Mouse (Mus musculus): ENCODE measurements at regions not wholly inside any gene's neighbourhood (a gene's known extent, or its start where the extent isn't known, plus 50 kb on each side); places are given as distances from the start of the nearest gene placed in this dataset.

DNA sequence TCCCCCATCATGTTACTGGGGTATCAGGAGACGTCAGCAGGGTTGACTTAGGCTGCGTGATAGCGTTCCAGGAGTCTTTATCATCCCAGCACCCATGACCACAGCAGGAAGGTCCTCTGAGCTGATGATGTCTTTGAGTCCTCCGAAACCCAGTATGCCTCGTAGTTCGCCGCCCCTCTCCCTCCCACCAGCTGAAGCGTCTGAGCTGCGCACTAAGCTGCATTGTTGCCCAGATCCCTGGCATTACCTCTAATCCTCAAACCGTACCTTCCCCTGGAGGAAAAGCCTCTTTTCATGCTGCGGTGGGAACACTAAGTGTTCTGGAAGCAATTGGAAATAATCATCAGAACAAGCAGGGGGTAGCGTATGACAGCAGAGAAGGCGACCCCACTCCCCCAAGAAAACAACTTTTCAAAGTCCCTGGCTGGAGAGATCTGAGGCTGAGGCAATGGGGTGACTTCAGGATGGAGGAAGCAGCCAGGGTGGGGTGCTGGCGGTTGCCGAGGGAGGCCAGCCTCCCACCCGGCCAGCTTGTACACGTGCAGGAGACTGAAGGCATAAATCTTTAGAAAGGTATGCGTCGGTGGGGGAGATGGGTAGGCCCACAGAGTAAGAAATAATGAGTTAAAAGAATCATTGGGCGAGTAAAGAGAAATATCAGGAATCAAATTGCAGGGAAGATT is 93.7 kb upstream of the Lrfn2 start:
- TF ChIP-seq POLR2A (IDR thresholded peaks at IDR 0.05; ENCODE audit: control insufficient read depth, low read depth, low read length) (no peak), CTCF (IDR thresholded peaks at IDR 0.05; ENCODE audit: control insufficient read depth, insufficient read depth, insufficient replicate concordance, low read depth, low read length) (no peak)

Data from testis, adult 2 months (tissue).